Mouse (Mus musculus) thymus, adult 2 months (tissue): Measurements from ENCODE around the gene Rab6b. TPM values are rescaled to one million over a fixed set of nuclear protein-coding genes. Genes with fewer than 3 reads are reported as not detected.

Source experiments
- DNase-seq: peaks from one replicate; pipeline ENCODE4 v3.0.0; 2021
- H3K27ac ChIP-seq: fragments of 200-500 bp; 2 replicates; pipeline ENCODE4 v1.5.1; 2012; ENCODE audit warnings: low read length, control low read depth; ENCODE audit not compliant: control insufficient read depth, insufficient read depth
- H3K27me3 ChIP-seq: fragments of 200-500 bp; 2 replicates; pipeline ENCODE4 v1.6.1; 2012; ENCODE audit warnings: mild to moderate bottlenecking, low read length, moderate library complexity, mixed read lengths; ENCODE audit not compliant: control insufficient read depth, insufficient read depth
- H3K36me3 ChIP-seq: fragments of 200-500 bp; 2 replicates; pipeline ENCODE4 v1.6.1; 2012; ENCODE audit warnings: mild to moderate bottlenecking, low read length, moderate library complexity; ENCODE audit not compliant: control insufficient read depth, insufficient read depth
- H3K4me1 ChIP-seq: fragments of 200-500 bp; replicated peaks from 2 replicates; pipeline ENCODE4 v1.6.1; 2012; ENCODE audit warnings: low read length; ENCODE audit not compliant: control insufficient read depth, insufficient read depth
- H3K4me3 ChIP-seq: fragments of 200-500 bp; 2 replicates; pipeline ENCODE4 v1.5.1; 2012; ENCODE audit warnings: mild to moderate bottlenecking, low read length, control low read depth, moderate library complexity; ENCODE audit not compliant: control insufficient read depth, insufficient read depth
- CTCF ChIP-seq: fragments of 200-500 bp; IDR thresholded peaks from 2 replicates; pipeline ENCODE4 v1.5.1; 2012; ENCODE audit warnings: mild to moderate bottlenecking, control low read depth, low read length, moderate library complexity, borderline replicate concordance; ENCODE audit not compliant: control insufficient read depth, poor library complexity, insufficient read depth; ENCODE audit errors: extremely low read depth
- POLR2A ChIP-seq: fragments of 200-500 bp; IDR thresholded peaks from 2 replicates; pipeline ENCODE4 v1.6.1; 2012; ENCODE audit warnings: mild to moderate bottlenecking, low read length, control low read depth, moderate library complexity; ENCODE audit not compliant: control insufficient read depth, poor library complexity, insufficient read depth; ENCODE audit errors: extremely low read depth
- WGBS: fragments of 180-500 bp; shearing (Covaris S2); methylation state at CpG from one replicate; pipeline ENCODE4 v1.1.7; 2018; 5-methylcytosine and 5-hydroxymethylcytosine counted together
- polyA plus RNA-seq: library from polyadenylated mRNA; depleted of rRNA; stranded (reverse); fragments of >200 nt; gene quantifications from 2 replicates; pipeline ENCODE4 v1.2.3, GENCODE M21; 2012

The Rab6b gene
- polyA plus RNA-seq, 1 experiment: 4.7 TPM

GRCm38 (mm10) chr9:103174771-103175519 is 63.4 kb downstream of the Rab6b start:
- Histone ChIP-seq H3K4me3 (no peak overlapping the region), H3K27me3 (no peaks in the 10 kb centered on the region), H3K27ac (no peak overlapping the region), H3K4me1 (no peaks in the 10 kb centered on the region), H3K36me3 (no peaks in the 10 kb centered on the region)
- WGBS: 74% methylated on average over 6 of the region's 6 CpGs
- no peak for TF ChIP-seq CTCF
- no peak for TF ChIP-seq POLR2A
- no peak for DNase-seq

- 97% methylated on average over 7 of the region's 7 CpGs for WGBS
- TF ChIP-seq CTCF (no peak), POLR2A (no peak)
- no peaks in the 10 kb centered on the region for H3K36me3 ChIP-seq
- no peak overlapping the region for H3K4me3 ChIP-seq
- no peak for DNase-seq
- peaks cover 4% of the 10 kb centered on the region for H3K4me1 ChIP-seq
- no peak overlapping the region for H3K27ac ChIP-seq
- no peaks in the 10 kb centered on the region for H3K27me3 ChIP-seq
Observed at GRCm38 (mm10) chr9:103175692-103176091, 64.1 kb downstream of the Rab6b start.

DNA sequence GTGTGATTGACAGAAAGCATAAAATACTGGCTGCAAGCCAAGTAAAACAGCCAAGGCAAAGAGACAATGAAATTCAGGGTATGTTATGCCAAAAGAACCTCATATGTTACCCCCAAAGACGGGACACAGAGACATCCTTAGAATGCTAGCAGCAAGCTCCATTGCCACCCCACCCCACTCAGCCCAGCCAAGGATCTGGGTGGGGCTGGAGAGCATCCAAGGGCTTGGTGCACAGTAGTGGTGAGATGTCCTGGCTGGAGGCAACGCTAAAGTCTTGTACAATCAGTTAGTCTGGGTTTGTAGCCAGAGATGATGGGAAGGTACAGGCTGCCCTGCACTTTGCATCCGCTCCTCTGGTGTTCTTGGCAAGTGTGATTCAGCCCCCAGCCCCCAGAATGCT is 68.7 kb downstream of the Rab6b start:
- H3K4me1 ChIP-seq: peaks cover 6% of the 10 kb centered on the region
- no peak overlapping the region for H3K4me3 ChIP-seq
- DNase-seq: no peak
- WGBS: 82% methylated on average over 3 of the region's 3 CpGs
- no peak for TF ChIP-seq CTCF
- TF ChIP-seq POLR2A: no peak
- no peak overlapping the region for H3K27ac ChIP-seq
- H3K27me3 ChIP-seq: no peaks in the 10 kb centered on the region
- no peaks in the 10 kb centered on the region for H3K36me3 ChIP-seq

DNA sequence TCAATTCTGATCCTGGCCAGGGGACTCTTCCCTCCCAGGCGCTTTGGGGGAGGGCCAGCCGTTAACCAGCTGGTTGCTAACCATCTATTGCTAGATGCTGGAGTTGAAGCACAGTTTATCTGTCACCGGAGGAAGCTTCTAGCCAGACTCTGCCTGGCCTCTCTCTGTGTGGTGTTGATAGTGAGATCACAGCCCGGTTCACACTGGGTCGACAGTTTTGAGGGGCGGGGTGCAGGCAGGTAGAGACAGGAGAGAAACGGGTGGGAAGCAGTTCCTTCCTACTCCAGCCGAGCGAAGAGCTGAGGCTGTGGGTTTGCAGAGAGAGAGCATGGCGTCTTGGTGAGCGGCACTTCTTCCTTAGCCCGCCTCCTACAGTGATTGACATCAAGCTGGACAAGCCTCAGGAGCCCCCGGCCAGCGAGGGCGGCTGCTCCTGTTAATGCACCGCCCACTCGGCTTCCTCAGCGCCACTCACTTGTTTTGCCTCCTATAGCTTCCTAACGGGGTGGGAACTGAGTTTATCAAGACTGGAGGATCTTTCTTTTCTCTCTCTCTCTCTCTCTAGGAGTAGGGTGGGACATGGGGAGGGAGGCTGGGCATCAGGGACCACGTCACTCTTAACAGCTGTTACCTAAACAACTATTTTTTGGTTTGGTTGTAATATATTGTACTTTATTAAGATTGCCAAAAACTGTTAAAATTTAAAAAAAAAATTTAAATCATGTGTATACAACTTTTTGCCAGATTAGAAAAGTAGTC is 69.4 kb downstream of the Rab6b start:
- DNase-seq: peak; percentile 57

GRCm38 (mm10) chr9:103181886-103182285 is 70.3 kb downstream of the Rab6b start:
- no peaks in the 10 kb centered on the region for H3K36me3 ChIP-seq
- no peak overlapping the region for H3K27ac ChIP-seq
- H3K27me3 ChIP-seq: no peaks in the 10 kb centered on the region
- no peak overlapping the region for H3K4me3 ChIP-seq
- no peak for TF ChIP-seq CTCF
- TF ChIP-seq POLR2A: no peak
- H3K4me1 ChIP-seq: peaks cover 6% of the 10 kb centered on the region
- WGBS: 93% methylated on average over 8 of the region's 8 CpGs
- no peak for DNase-seq

More for the DNA sequence above, 69.4 kb downstream of the Rab6b start:
- Histone ChIP-seq H3K27ac (no peak overlapping the region), H3K27me3 (no peaks in the 10 kb centered on the region), H3K36me3 (no peaks in the 10 kb centered on the region), H3K4me1 (peaks cover 6% of the 10 kb centered on the region), H3K4me3 (peak overlapping the region; percentile 25)
- 6% methylated on average over 20 of the region's 20 CpGs for WGBS
- TF ChIP-seq CTCF: no peak
- TF ChIP-seq POLR2A: no peak

GRCm38 (mm10) chr9:103184855-103185254 is 73.3 kb downstream of the Rab6b start:
- no peak for DNase-seq
- TF ChIP-seq POLR2A: no peak
- no peak for TF ChIP-seq CTCF
- H3K4me3 ChIP-seq: no peak overlapping the region
- no peaks in the 10 kb centered on the region for H3K27me3 ChIP-seq
- H3K4me1 ChIP-seq: peaks cover 6% of the 10 kb centered on the region
- H3K36me3 ChIP-seq: peaks cover 5% of the 10 kb centered on the region; the same call in 1 of the 2 replicates
- 90% methylated on average over 4 of the region's 4 CpGs for WGBS
- no peak overlapping the region for H3K27ac ChIP-seq

- DNase-seq: no peak
- Histone ChIP-seq H3K27ac (no peak overlapping the region), H3K36me3 (peaks cover 8% of the 10 kb centered on the region; the same call in 1 of the 2 replicates), H3K4me3 (no peak overlapping the region), H3K4me1 (0 out of 2 replicates have a peak, but pooled peaks cover under 1% of the 10 kb centered on the region), H3K27me3 (no peaks in the 10 kb centered on the region)
- WGBS: 96% methylated on average over 8 of the region's 8 CpGs
- TF ChIP-seq CTCF (no peak), POLR2A (no peak)
Observed at GRCm38 (mm10) chr9:103185946-103186345, 74.4 kb downstream of the Rab6b start.
